Mouse (Mus musculus): Measurements from ENCODE around the gene Cacna1c. TPM values are rescaled to one million over a fixed set of nuclear protein-coding genes. Genes with fewer than 3 reads are reported as not detected.

Gene Cacna1c
- polyA plus RNA-seq, 1 experiment: 1.0 TPM

DNA sequence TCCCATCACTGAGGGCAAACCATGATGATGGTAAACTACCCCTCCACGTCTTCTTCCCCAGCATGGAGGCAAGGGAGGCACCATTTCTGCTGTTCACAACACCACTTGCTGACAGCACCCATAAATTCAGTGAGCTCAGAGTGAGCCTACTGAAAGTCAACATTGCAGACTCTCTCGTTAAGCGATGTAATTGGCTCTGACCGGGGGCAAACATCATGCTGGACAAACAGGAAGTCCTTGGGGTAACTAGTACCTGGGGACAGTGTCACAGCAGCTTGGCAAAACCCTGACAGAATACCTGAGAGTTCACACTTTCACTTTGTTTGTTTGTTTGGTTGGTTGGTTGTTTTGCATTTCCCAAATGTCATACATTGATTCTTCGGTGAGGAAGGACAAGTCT lies 131.3 kb downstream of the Cacna1c start:
- Histone ChIP-seq H3K4me1 (ENCODE audit: control insufficient read depth, insufficient read depth, low read length) (no peaks in the 10 kb centered on the region), H3K9ac (ENCODE audit: low read depth, poor library complexity, severe bottlenecking) (no peak overlapping the region), H3K27ac (ENCODE audit: insufficient read depth, low read length) (no peak overlapping the region), H3K36me3 (ENCODE audit: control insufficient read depth, insufficient read depth, low read length, poor library complexity, severe bottlenecking) (no peaks in the 10 kb centered on the region), H3K27me3 (ENCODE audit: control insufficient read depth, insufficient read depth, low read length, poor library complexity, severe bottlenecking) (no peaks in the 10 kb centered on the region), H3K4me3 (ENCODE audit: low read depth, low read length) (no peak overlapping the region), H3K9me3 (replicated peaks; ENCODE audit: control insufficient read depth, insufficient read depth, low read length, poor library complexity, severe bottlenecking) (no peaks in the 10 kb centered on the region)
- TF ChIP-seq CTCF (IDR thresholded peaks at IDR 0.05; ENCODE audit: low read depth, low read length) (no peak), POLR2A (IDR thresholded peaks at IDR 0.05; ENCODE audit: insufficient read depth, low read length) (no peak), EP300 (IDR thresholded peaks at IDR 0.05; ENCODE audit: insufficient read depth, low read depth, low read length) (no peak)

DNA sequence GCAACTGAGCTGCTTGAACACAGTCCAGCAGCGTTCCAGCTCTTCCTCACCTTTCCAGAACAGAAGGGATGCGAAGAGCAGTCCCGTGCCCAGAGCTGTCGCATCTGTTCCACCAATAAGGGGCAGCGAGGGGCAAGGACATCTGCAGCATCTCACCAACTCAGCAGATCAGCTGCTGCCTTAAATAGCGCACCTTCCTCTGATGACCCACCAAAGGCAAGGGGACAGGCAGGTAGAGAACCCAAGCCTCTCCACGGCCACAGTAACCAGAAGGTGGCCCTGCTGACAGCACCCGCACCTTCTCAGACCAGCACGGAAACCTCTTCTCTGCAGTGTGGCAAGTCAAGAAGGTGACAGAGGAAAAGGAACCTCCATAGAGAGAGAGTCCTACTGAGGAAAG lies 131.8 kb downstream of the Cacna1c start:
- no peak overlapping the region for H3K4me3 ChIP-seq (ENCODE audit: low read depth, low read length)
- H3K9ac ChIP-seq (ENCODE audit: low read depth, poor library complexity, severe bottlenecking): no peak overlapping the region
- H3K27ac ChIP-seq (ENCODE audit: insufficient read depth, low read length): no peak overlapping the region
- TF ChIP-seq POLR2A (IDR thresholded peaks at IDR 0.05; ENCODE audit: insufficient read depth, low read length) (no peak), CTCF (IDR thresholded peaks at IDR 0.05; ENCODE audit: low read depth, low read length) (no peak), EP300 (IDR thresholded peaks at IDR 0.05; ENCODE audit: insufficient read depth, low read depth, low read length) (no peak)
- H3K9me3 ChIP-seq (replicated peaks; ENCODE audit: control insufficient read depth, insufficient read depth, low read length, poor library complexity, severe bottlenecking): no peaks in the 10 kb centered on the region
- no peaks in the 10 kb centered on the region for H3K4me1 ChIP-seq (ENCODE audit: control insufficient read depth, insufficient read depth, low read length)
- H3K36me3 ChIP-seq (ENCODE audit: control insufficient read depth, insufficient read depth, low read length, poor library complexity, severe bottlenecking): no peaks in the 10 kb centered on the region
- no peaks in the 10 kb centered on the region for H3K27me3 ChIP-seq (ENCODE audit: control insufficient read depth, insufficient read depth, low read length, poor library complexity, severe bottlenecking)

GRCm38 (mm10) chr6:119062695-119063094 lies 133.5 kb downstream of the Cacna1c start:
- Histone ChIP-seq H3K4me1 (ENCODE audit: control insufficient read depth, insufficient read depth, low read length) (no peaks in the 10 kb centered on the region), H3K36me3 (ENCODE audit: control insufficient read depth, insufficient read depth, low read length, poor library complexity, severe bottlenecking) (no peaks in the 10 kb centered on the region), H3K27ac (ENCODE audit: insufficient read depth, low read length) (no peak overlapping the region), H3K9me3 (replicated peaks; ENCODE audit: control insufficient read depth, insufficient read depth, low read length, poor library complexity, severe bottlenecking) (no peaks in the 10 kb centered on the region), H3K9ac (ENCODE audit: low read depth, poor library complexity, severe bottlenecking) (no peak overlapping the region), H3K4me3 (ENCODE audit: low read depth, low read length) (no peak overlapping the region), H3K27me3 (ENCODE audit: control insufficient read depth, insufficient read depth, low read length, poor library complexity, severe bottlenecking) (no peaks in the 10 kb centered on the region)
- no peak for TF ChIP-seq EP300 (IDR thresholded peaks at IDR 0.05; ENCODE audit: insufficient read depth, low read depth, low read length)
- TF ChIP-seq CTCF (IDR thresholded peaks at IDR 0.05; ENCODE audit: low read depth, low read length): no peak
- no peak for TF ChIP-seq POLR2A (IDR thresholded peaks at IDR 0.05; ENCODE audit: insufficient read depth, low read length)

DNA sequence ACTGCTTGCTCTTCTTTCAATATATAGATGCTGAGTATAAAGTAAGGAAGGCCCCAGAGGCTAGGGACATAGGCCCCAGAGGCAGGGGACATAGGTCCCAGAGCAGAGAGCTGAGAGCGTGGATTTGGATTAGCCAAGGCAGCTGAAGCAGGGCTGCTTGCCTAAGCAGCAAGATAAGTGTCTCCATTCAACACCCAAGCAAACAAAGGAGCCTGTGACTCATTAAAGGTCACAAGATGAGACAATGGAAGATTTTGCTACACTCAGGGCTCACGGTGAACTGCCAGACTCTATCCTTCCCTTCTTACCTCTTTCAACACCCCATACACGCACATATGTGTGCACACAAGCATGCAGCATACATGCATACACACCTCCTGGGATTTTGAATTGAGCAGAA lies 137.3 kb downstream of the Cacna1c start:
- no peaks in the 10 kb centered on the region for H3K27me3 ChIP-seq (ENCODE audit: control insufficient read depth, insufficient read depth, low read length, poor library complexity, severe bottlenecking)
- no peak overlapping the region for H3K27ac ChIP-seq (ENCODE audit: insufficient read depth, low read length)

DNA sequence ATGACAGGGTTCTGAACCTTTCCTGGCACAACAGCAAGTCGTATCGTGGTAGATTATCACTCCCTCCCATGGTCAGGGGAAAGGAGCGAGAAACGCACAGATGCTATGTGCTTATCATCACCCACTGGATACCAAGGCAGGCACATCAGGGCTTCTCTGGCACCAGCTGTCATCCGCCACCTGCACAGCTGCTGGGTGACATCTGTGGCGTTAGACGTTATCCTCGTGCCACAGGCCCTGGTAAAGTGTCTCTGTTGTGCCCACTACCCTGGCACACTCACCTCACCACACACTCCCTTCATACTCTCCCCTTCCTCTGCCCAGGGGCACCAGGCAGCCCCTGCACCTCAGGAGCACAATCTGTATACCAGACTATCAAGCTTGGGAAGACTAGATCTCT lies 137.8 kb downstream of the Cacna1c start:
- Histone ChIP-seq H3K9me3 (replicated peaks; ENCODE audit: control insufficient read depth, insufficient read depth, low read length, poor library complexity, severe bottlenecking) (no peaks in the 10 kb centered on the region), H3K4me1 (ENCODE audit: control insufficient read depth, insufficient read depth, low read length) (no peaks in the 10 kb centered on the region), H3K36me3 (ENCODE audit: control insufficient read depth, insufficient read depth, low read length, poor library complexity, severe bottlenecking) (no peaks in the 10 kb centered on the region), H3K27me3 (ENCODE audit: control insufficient read depth, insufficient read depth, low read length, poor library complexity, severe bottlenecking) (no peaks in the 10 kb centered on the region), H3K27ac (ENCODE audit: insufficient read depth, low read length) (no peak overlapping the region), H3K9ac (ENCODE audit: low read depth, poor library complexity, severe bottlenecking) (no peak overlapping the region), H3K4me3 (ENCODE audit: low read depth, low read length) (no peak overlapping the region)
- TF ChIP-seq POLR2A (IDR thresholded peaks at IDR 0.05; ENCODE audit: insufficient read depth, low read length): no peak
- TF ChIP-seq CTCF (IDR thresholded peaks at IDR 0.05; ENCODE audit: low read depth, low read length): no peak
- TF ChIP-seq EP300 (IDR thresholded peaks at IDR 0.05; ENCODE audit: insufficient read depth, low read depth, low read length): no peak

More for the DNA sequence above, 137.3 kb downstream of the Cacna1c start:
- Histone ChIP-seq H3K9ac (ENCODE audit: low read depth, poor library complexity, severe bottlenecking) (no peak overlapping the region), H3K4me3 (ENCODE audit: low read depth, low read length) (no peak overlapping the region), H3K9me3 (replicated peaks; ENCODE audit: control insufficient read depth, insufficient read depth, low read length, poor library complexity, severe bottlenecking) (no peaks in the 10 kb centered on the region), H3K36me3 (ENCODE audit: control insufficient read depth, insufficient read depth, low read length, poor library complexity, severe bottlenecking) (no peaks in the 10 kb centered on the region), H3K4me1 (ENCODE audit: control insufficient read depth, insufficient read depth, low read length) (no peaks in the 10 kb centered on the region)
- no peak for TF ChIP-seq EP300 (IDR thresholded peaks at IDR 0.05; ENCODE audit: insufficient read depth, low read depth, low read length)
- TF ChIP-seq POLR2A (IDR thresholded peaks at IDR 0.05; ENCODE audit: insufficient read depth, low read length): no peak
- TF ChIP-seq CTCF (IDR thresholded peaks at IDR 0.05; ENCODE audit: low read depth, low read length): no peak

DNA sequence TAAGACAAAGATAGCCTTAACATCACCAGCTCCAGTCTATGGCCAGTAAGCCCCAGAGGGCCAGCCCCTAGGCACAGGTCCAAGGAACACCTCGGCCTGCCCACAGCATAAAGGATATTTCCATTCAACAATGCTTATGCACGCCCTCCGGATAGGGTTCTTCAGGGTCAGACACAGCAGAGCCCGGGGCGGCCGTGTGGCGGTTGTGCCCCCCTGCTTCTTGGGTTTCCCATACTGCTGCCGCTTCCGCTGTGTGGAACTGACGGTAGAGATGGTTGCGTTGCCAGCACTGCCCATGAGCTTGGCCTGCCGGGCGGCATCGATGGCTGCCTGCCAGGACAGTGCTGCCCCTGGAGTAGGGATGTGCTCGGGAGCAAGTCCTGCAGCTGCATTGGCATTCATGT lies 139.1 kb downstream of the Cacna1c start:
- no peaks in the 10 kb centered on the region for H3K9me3 ChIP-seq (replicated peaks; ENCODE audit: control insufficient read depth, insufficient read depth, low read length, poor library complexity, severe bottlenecking)
- TF ChIP-seq POLR2A (IDR thresholded peaks at IDR 0.05; ENCODE audit: insufficient read depth, low read length) (no peak), CTCF (IDR thresholded peaks at IDR 0.05; ENCODE audit: low read depth, low read length) (no peak), EP300 (IDR thresholded peaks at IDR 0.05; ENCODE audit: insufficient read depth, low read depth, low read length) (no peak)
- H3K27ac ChIP-seq (ENCODE audit: insufficient read depth, low read length): no peak overlapping the region
- H3K27me3 ChIP-seq (ENCODE audit: control insufficient read depth, insufficient read depth, low read length, poor library complexity, severe bottlenecking): no peaks in the 10 kb centered on the region
- H3K9ac ChIP-seq (ENCODE audit: low read depth, poor library complexity, severe bottlenecking): no peak overlapping the region
- no peaks in the 10 kb centered on the region for H3K4me1 ChIP-seq (ENCODE audit: control insufficient read depth, insufficient read depth, low read length)
- no peaks in the 10 kb centered on the region for H3K36me3 ChIP-seq (ENCODE audit: control insufficient read depth, insufficient read depth, low read length, poor library complexity, severe bottlenecking)
- H3K4me3 ChIP-seq (ENCODE audit: low read depth, low read length): no peak overlapping the region

Measured in ES-Bruce4 (cell line).